Mouse (Mus musculus) lung, postnatal 10 days (tissue): ENCODE results near the gene 1700061G19Rik.
A peak's percentile ranks its signal among the peaks of the same experiment; 100 is the strongest.

Experiments used
- DNase-seq: peaks from one replicate; pipeline ENCODE4 v3.0.0; 2021

The 1700061G19Rik gene

GRCm38 (mm10) chr17:56930026-56930425, 54.7 kb downstream of the 1700061G19Rik start:
- DNase-seq: no peak

GRCm38 (mm10) chr17:56933395-56933794, 58.1 kb downstream of the 1700061G19Rik start:
- DNase-seq: no peak

GRCm38 (mm10) chr17:56934545-56935330, 59.5 kb downstream of the 1700061G19Rik start:
- no peak for DNase-seq

- peak; percentile 99 for DNase-seq
These were observed 60.3 kb downstream of the 1700061G19Rik start, which contains the start of gene Mllt1 for GRCm38 (mm10) chr17:56935363-56936131. Mllt1 (minus strand) TSS chr17:56935415.

GRCm38 (mm10) chr17:56936731-56937130, 61.5 kb downstream of the 1700061G19Rik start:
- no peak for DNase-seq
